Mouse (Mus musculus) testis, postnatal 10 days (tissue): ENCODE measurements around the gene Gm3336.

Experiments used
- DNase-seq: peaks from one replicate; pipeline ENCODE4 v3.0.0; 2021; ENCODE audit warnings: low spot score

Gm3336 gene

DNA sequence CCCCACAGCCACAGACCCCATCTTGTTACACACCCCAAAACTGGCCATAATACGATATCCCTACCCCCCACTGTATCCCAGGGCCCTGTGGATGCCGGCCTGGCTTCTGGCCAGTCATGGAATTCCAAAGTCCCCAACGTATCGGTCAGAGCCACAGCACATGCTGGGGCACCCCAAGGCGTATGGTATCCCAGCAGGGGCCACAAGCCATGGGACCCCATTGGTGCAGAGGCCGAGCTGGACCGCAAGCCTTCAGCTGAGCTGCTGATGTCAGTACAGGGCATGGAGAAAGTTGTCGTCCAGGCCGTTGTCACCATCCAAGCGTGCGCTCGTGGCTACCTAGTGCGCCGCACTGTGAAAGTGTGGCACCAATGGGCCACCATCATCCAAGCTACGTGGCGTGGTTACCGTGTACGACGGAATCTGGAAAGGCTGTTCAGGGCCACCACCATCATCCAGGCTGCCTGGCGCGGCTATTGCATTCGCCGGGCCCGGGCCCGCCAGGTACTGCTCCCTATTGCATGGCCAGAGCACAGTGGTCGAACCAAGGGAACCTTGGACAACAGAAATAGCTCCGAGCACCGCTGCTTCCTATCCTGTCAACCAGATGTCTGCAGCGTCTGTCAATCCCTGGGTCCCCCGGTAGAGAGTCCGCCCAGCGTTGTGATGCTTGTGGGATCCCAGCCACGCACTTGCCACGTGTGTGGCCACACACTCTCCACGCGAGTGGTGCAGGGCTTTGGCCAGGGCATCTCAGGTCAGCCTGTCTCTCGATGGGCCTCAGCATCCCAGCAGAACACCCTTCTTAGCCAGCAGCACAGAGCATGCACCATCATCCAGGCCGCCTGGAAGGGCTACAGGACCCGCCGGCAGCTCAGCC, 1.6 kb upstream of the Gm3336 start:
- DNase-seq = peak; percentile 41

GRCm38 (mm10) chr8:70719796-70720270, 1.5 kb downstream of the Gm3336 start:
- peak; percentile 43 for DNase-seq

DNA sequence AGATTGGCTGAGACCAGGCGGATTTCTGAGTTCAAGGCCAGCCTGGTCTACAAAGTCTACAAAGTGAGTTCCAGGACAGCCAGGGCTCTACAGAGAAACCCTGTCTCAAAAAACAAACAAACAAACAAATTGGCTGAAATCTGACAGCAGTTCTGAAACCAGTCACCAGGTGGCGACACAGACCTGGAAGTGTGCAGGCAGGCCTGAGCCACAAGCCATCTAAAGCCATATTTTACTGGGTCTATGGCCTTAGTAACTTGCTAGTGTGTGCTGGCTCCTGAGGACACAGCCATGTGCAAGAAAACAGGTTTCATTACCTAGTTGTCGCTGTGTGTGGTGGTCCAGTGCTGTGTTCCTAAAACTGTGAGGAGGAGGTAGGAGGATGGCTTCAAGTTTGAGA, 2.4 kb downstream of the Gm3336 start:
- DNase-seq = peak; percentile 90

GRCm38 (mm10) chr8:70721601-70722000, 3.3 kb downstream of the Gm3336 start:
- peak; percentile 45 for DNase-seq

- DNase-seq = peak; percentile 37
These were observed 5.3 kb downstream of the Gm3336 start, which contains the start of gene Pde4c for GRCm38 (mm10) chr8:70723486-70724210. Gene Pde4c (plus strand): TSS chr8:70723720.

- DNase-seq = no peak
These were observed 5.9 kb downstream of the Gm3336 start for GRCm38 (mm10) chr8:70724216-70724615.

DNA sequence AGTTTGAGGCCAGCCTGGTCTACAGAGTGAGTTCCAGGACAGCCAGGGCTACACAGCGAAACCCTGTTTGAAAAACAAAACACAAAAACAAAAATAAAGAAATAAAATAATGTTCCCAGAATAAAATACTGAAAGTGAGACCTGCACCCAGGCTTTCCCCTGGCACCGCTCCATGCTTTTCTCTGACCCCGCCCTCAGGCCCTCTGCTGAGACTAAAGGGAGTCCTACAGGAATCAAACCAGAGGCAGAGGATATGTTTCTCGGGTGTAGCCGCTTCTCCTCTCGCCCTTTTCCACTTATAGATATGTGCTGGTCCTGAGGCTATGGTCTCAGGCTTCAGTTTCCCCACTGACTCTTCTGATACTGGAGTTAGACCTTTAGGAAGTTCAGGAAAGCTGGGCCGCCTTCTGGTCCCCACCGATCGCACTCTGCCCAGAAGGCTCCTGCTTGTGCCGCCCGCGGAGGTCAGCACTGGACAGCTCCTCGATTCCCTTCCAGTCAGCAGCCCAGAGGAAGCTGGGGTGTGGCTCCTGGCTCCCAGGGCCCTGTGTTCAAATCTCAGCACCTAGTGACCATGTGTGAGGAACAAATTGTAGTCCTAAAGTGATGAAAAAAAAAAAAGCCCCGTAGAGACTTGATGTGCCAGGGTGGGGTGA, 7.6 kb downstream of the Gm3336 start:
- DNase-seq = peak; percentile 78

GRCm38 (mm10) chr8:70726721-70727120, 8.4 kb downstream of the Gm3336 start:
- peak; percentile 39 for DNase-seq

DNA sequence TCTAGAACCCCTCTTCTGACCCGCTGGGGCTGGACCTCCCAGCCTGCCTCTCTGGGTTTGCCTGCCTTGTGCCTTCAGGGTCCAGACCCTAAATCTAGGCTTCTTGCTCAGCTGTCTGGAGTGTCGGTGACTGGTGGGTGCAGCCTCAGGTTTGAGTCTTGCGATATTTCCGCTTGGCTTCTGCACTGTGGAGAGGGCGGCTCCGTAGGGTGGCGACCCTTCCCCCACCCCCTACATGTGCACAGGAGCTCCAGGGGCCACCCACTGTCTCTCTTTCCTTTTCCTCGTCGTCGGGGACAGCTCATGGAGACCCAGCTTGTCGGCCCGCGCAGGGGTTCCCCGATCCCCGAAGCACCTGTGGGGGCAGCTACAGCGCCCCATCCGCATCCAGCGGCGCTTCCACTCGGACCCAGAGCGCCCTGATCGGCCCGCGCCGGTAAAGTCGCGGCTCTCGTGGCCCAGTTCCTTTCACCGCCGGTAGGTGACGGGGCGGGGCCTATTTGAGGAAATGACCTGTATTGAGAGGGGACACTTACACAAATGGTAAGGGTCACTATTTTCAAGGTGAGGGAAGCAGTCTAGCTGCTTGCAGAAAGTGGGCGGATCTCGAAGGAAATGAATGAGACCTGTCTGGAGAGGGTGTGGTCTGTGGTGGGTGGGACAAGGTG, 11.6 kb downstream of the Gm3336 start:
- peak; percentile 55 for DNase-seq

DNA sequence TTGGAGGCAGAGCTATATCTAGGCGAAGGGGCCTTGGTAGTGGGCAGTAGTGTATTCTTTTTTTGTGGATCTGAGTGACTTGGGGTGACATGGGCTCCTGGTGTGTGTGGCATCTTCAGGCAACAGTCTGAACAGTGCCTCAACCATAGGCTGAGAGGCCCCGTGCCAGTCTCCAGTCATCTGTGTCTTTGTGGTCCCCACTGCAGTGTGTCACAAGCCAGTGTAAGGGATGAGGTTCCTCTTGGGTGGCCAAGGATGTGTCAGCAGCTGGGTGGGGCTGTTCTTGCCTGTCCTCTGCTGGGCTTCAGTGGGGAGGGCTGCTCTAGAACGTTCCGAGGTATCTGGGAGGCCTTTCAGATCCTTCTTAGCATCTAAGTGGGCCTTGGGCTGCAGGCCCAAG, 12.6 kb downstream of the Gm3336 start:
- no peak for DNase-seq

DNA sequence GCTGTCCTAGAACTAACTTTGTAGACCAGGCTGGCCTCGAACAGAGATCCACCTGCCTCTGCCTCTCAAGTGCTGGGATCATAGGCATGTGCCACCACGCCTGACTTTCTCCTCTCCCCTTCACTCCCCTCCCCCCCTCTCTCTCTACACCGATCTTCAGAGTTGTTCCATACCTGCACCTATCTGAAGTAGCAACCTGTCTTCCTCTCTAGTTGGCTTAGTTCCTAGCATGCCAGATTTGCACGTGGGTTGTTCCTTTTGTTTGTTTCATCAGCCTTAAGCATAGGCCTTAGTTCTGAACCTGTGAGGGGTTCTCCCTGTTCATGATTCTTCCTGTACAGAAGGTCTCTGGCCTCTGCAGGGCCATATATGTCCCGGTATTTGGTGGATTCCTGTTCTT, 19.4 kb downstream of the Gm3336 start:
- no peak for DNase-seq

DNA sequence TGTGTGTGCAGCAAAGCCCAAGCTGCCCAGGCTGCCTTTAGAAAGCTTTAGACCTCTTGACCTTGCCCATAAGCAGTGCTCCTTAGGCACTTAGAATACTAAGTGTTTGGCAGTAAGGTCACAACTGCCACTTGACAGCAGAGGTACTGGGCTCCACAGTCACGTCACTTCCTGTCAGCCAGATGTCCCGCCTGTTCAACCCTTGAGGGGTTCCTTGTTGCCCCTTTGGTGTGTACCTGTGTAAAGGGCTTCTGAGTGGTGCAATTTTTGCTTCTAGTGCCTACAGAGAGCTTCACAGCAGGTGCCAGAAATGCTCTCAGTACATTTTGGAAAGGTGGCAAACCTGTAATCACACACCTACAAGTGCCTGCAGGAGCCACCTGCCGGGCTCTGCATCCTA, 19.9 kb downstream of the Gm3336 start:
- DNase-seq = no peak

GRCm38 (mm10) chr8:70741661-70742060, 23.3 kb downstream of the Gm3336 start:
- no peak for DNase-seq

DNA sequence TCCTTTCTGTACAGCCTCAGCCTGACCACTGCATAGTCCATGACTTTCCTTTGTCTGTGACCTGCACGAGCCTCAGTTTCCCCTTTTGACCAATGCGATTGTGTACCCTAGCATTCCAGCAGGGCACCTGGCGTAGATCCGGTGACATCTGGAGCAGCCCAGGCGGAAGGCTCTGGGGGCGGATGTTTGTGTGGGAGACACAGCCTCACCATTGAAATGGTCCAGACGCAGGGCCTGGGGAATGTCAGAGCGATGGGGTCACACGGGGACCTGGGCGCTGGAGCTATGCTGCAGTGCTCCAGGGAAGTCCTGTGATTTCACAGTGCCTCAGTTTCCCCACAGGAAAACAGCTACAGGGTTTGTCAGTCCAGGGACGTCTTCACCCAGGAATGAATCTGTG, 23.8 kb downstream of the Gm3336 start:
- no peak for DNase-seq

- DNase-seq = peak; percentile 44
These were observed 24.8 kb downstream of the Gm3336 start for GRCm38 (mm10) chr8:70742981-70743655.

DNA sequence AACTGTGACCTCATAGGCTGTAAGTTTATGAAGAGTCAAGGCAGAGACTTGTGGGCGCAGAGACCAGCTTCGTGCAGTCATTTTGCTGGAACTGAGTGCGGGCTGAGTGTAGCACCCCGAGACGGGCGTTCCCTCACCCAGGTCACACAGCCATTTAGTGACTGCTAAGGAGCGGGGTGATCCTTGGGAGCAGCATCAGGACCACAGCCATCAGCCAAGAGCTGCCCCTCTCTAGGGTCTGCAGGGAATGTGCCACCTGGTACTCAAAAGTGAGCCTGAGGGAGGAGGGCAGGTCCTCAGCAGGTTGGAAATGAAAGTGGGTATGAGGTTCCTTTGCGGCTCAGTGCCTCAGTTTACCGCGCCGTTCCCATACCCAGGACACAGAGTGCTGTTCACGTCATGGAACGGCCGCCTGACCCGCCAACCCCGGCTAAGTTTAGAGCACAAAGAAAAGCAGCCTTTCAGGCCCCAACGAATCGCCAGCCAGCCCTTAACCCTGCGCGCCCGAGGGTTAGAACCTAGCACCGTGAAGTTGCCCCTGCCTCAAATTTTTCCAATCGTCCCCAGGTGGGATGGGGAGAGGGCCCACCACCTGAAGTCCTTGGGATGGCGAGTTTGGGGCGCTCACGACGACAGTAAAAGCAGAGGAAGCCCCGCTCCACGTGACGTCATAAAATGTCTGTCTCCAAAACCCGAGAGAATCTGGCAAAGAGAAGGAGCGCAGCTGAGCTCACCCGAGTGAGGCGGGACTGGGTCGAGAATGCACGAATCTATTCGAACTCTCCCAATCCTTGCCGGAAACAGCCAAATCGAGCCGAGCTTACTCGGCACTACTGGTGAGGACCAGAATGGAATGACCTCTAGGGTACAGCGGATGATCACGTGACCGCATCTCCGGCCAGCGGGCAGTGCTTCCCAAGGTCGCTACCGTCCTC, 25.6 kb downstream of the Gm3336 start:
- DNase-seq = peak; percentile 76

DNA sequence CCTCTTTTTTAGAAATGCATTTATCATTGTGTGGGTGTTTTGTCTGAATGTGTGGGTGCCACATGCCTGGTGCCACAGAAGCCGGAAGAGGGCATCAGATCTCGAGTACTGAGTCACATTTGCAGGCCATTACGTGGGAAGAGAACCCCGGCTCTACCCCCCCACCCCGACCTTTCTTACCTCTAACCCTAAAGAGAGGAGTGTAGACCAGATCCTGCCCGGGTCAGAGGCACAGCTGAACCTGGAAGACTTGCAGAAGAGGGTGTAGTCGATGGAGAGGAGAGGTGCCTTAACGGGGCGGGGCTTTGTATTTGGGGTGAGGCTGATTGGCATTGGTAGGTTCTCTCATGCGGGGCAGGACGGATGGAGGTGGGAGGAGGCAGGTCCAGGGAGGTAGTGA, 26.5 kb downstream of the Gm3336 start:
- peak; percentile 47 for DNase-seq

GRCm38 (mm10) chr8:70745691-70746220, 27.4 kb downstream of the Gm3336 start:
- peak; percentile 45 for DNase-seq

- DNase-seq = no peak
These were observed 28.3 kb downstream of the Gm3336 start for GRCm38 (mm10) chr8:70746676-70747075.
